Mouse (Mus musculus): Measurements from ENCODE around the gene Dctn1. TPM values are rescaled to one million over a fixed set of nuclear protein-coding genes. Genes with fewer than 3 reads are reported as not detected.

The Dctn1 gene
- polyA plus RNA-seq, 1 experiment from 2014 or later: 47.1 TPM

GRCm38 (mm10) chr6:83185895-83186861 is 20.5 kb downstream of the Dctn1 start:
- Histone ChIP-seq H3K4me3 (ENCODE audit: low read depth, low read length) (no peak overlapping the region), H3K27me3 (replicated peaks; ENCODE audit: control insufficient read depth, insufficient read depth, low read length) (no peaks in the 10 kb centered on the region), H3K9me3 (ENCODE audit: control insufficient read depth) (no peaks in the 10 kb centered on the region), H3K4me2 (replicated peaks; ENCODE audit: low read depth) (peak overlapping the region; percentile 24; the same call in 1 of the 2 replicates), H3K27ac (ENCODE audit: low read depth, low read length) (no peak overlapping the region), H3K36me3 (ENCODE audit: control insufficient read depth, insufficient read depth) (peaks cover 55% of the 10 kb centered on the region), H3K9ac (ENCODE audit: low read depth, low read length) (no peak overlapping the region), H3K4me1 (replicated peaks; ENCODE audit: control insufficient read depth, insufficient read depth, low read length) (no peaks in the 10 kb centered on the region)
- whole genome bisulfite sequencing: 26% methylated on average over 25 of the region's 25 CpGs
- no peak for TF ChIP-seq CTCF (IDR thresholded peaks at IDR 0.05; ENCODE audit: low read depth)
- peak; percentile 52; the same call in 1 of the 2 replicates for ATAC-seq

GRCm38 (mm10) chr6:83186946-83187345 is 21.2 kb downstream of the Dctn1 start:
- Histone ChIP-seq H3K27me3 (replicated peaks; ENCODE audit: control insufficient read depth, insufficient read depth, low read length) (no peaks in the 10 kb centered on the region), H3K4me2 (replicated peaks; ENCODE audit: low read depth) (no peak overlapping the region), H3K4me1 (replicated peaks; ENCODE audit: control insufficient read depth, insufficient read depth, low read length) (no peaks in the 10 kb centered on the region), H3K36me3 (ENCODE audit: control insufficient read depth, insufficient read depth) (peaks cover 63% of the 10 kb centered on the region), H3K9ac (ENCODE audit: low read depth, low read length) (no peak overlapping the region), H3K4me3 (ENCODE audit: low read depth, low read length) (no peak overlapping the region), H3K9me3 (ENCODE audit: control insufficient read depth) (no peaks in the 10 kb centered on the region), H3K27ac (ENCODE audit: low read depth, low read length) (no peak overlapping the region)
- ATAC-seq: no peak
- 90% methylated on average over 2 of the region's 2 CpGs for WGBS
- no peak for TF ChIP-seq CTCF (IDR thresholded peaks at IDR 0.05; ENCODE audit: low read depth)

GRCm38 (mm10) chr6:83193571-83193970 is 27.9 kb downstream of the Dctn1 start:
- WGBS: 86% methylated on average over 7 of the region's 7 CpGs
- no peak for ATAC-seq

GRCm38 (mm10) chr6:83197345-83198004 is 31.8 kb downstream of the Dctn1 start:
- WGBS: 55% methylated on average over 15 of the region's 15 CpGs
- Histone ChIP-seq H3K27ac (ENCODE audit: low read depth, low read length) (no peak overlapping the region), H3K27me3 (replicated peaks; ENCODE audit: control insufficient read depth, insufficient read depth, low read length) (no peaks in the 10 kb centered on the region), H3K4me2 (replicated peaks; ENCODE audit: low read depth) (no peak overlapping the region), H3K9ac (ENCODE audit: low read depth, low read length) (no peak overlapping the region), H3K4me3 (ENCODE audit: low read depth, low read length) (no peak overlapping the region), H3K4me1 (replicated peaks; ENCODE audit: control insufficient read depth, insufficient read depth, low read length) (no peaks in the 10 kb centered on the region), H3K9me3 (ENCODE audit: control insufficient read depth) (no peaks in the 10 kb centered on the region), H3K36me3 (ENCODE audit: control insufficient read depth, insufficient read depth) (peaks cover 82% of the 10 kb centered on the region)
- TF ChIP-seq CTCF (IDR thresholded peaks at IDR 0.05; ENCODE audit: low read depth): peak; percentile 59
- no peak; the same call in 1 of the 2 replicates for ATAC-seq

More at GRCm38 (mm10) chr6:83193571-83193970, 27.9 kb downstream of the Dctn1 start:
- no peak overlapping the region for H3K27ac ChIP-seq (ENCODE audit: low read depth, low read length)
- peaks cover 98% of the 10 kb centered on the region for H3K36me3 ChIP-seq (ENCODE audit: control insufficient read depth, insufficient read depth)
- no peaks in the 10 kb centered on the region for H3K4me1 ChIP-seq (replicated peaks; ENCODE audit: control insufficient read depth, insufficient read depth, low read length)
- no peak overlapping the region for H3K9ac ChIP-seq (ENCODE audit: low read depth, low read length)
- H3K9me3 ChIP-seq (ENCODE audit: control insufficient read depth): no peaks in the 10 kb centered on the region
- no peak for TF ChIP-seq CTCF (IDR thresholded peaks at IDR 0.05; ENCODE audit: low read depth)
- H3K4me2 ChIP-seq (replicated peaks; ENCODE audit: low read depth): no peak overlapping the region
- no peak overlapping the region for H3K4me3 ChIP-seq (ENCODE audit: low read depth, low read length)
- H3K27me3 ChIP-seq (replicated peaks; ENCODE audit: control insufficient read depth, insufficient read depth, low read length): no peaks in the 10 kb centered on the region

- Histone ChIP-seq H3K4me2 (replicated peaks; ENCODE audit: low read depth) (no peak overlapping the region), H3K27me3 (replicated peaks; ENCODE audit: control insufficient read depth, insufficient read depth, low read length) (no peaks in the 10 kb centered on the region), H3K4me1 (replicated peaks; ENCODE audit: control insufficient read depth, insufficient read depth, low read length) (peaks cover 4% of the 10 kb centered on the region; the same call in 1 of the 2 replicates), H3K9me3 (ENCODE audit: control insufficient read depth) (no peaks in the 10 kb centered on the region), H3K27ac (ENCODE audit: low read depth, low read length) (no peak overlapping the region), H3K4me3 (ENCODE audit: low read depth, low read length) (no peak overlapping the region), H3K36me3 (ENCODE audit: control insufficient read depth, insufficient read depth) (peaks cover 25% of the 10 kb centered on the region), H3K9ac (ENCODE audit: low read depth, low read length) (no peak overlapping the region)
- no peak for ATAC-seq
- TF ChIP-seq CTCF (IDR thresholded peaks at IDR 0.05; ENCODE audit: low read depth): no peak
- 86% methylated on average over 4 of the region's 4 CpGs for WGBS
Observed at GRCm38 (mm10) chr6:83203320-83203719, 37.6 kb downstream of the Dctn1 start.

GRCm38 (mm10) chr6:83205851-83206250 is 40.1 kb downstream of the Dctn1 start:
- Histone ChIP-seq H3K4me3 (ENCODE audit: low read depth, low read length) (no peak overlapping the region), H3K27ac (ENCODE audit: low read depth, low read length) (no peak overlapping the region), H3K4me2 (replicated peaks; ENCODE audit: low read depth) (no peak overlapping the region), H3K36me3 (ENCODE audit: control insufficient read depth, insufficient read depth) (0 out of 2 replicates have a peak, but pooled peaks cover 4% of the 10 kb centered on the region), H3K9me3 (ENCODE audit: control insufficient read depth) (no peaks in the 10 kb centered on the region), H3K9ac (ENCODE audit: low read depth, low read length) (no peak overlapping the region), H3K4me1 (replicated peaks; ENCODE audit: control insufficient read depth, insufficient read depth, low read length) (peaks cover 4% of the 10 kb centered on the region; the same call in 1 of the 2 replicates), H3K27me3 (replicated peaks; ENCODE audit: control insufficient read depth, insufficient read depth, low read length) (no peaks in the 10 kb centered on the region)
- 85% methylated on average over 3 of the region's 3 CpGs for WGBS
- no peak for TF ChIP-seq CTCF (IDR thresholded peaks at IDR 0.05; ENCODE audit: low read depth)
- no peak for ATAC-seq

Measured in intestine, postnatal 0 days (tissue).